Mouse (Mus musculus): ENCODE results near the gene Zfp280c.

- TF ChIP-seq MAX (IDR thresholded peaks at IDR 0.05; ENCODE audit: low read depth) (no peak), POLR2A (IDR thresholded peaks at IDR 0.05; ENCODE audit: insufficient read length, low read depth) (no peak), MYOD1 (IDR thresholded peaks at IDR 0.05; ENCODE audit: control insufficient read depth in 1 of 3, insufficient read length in 2 of 3, low read depth in 2 of 3) (no peak), POLR2AphosphoS2 (IDR thresholded peaks at IDR 0.05; ENCODE audit: insufficient read length, low read depth) (no peak), E2F4 (IDR thresholded peaks at IDR 0.05; ENCODE audit: insufficient read depth) (no peak), TCF3 (IDR thresholded peaks at IDR 0.05; ENCODE audit: insufficient read length, low read depth) (no peak), REST (IDR thresholded peaks at IDR 0.05; ENCODE audit: insufficient read depth, insufficient read length) (no peak), TCF12 (IDR thresholded peaks at IDR 0.05; ENCODE audit: insufficient read depth, poor library complexity, severe bottlenecking) (no peak), CEBPB (IDR thresholded peaks at IDR 0.05; ENCODE audit: insufficient read depth, poor library complexity, severe bottlenecking) (no peak), USF1 (IDR thresholded peaks at IDR 0.05; ENCODE audit: low read depth) (no peak), MYOG (IDR thresholded peaks at IDR 0.05; ENCODE audit: control insufficient read depth in 1 of 3, insufficient read depth in 1 of 3, insufficient read length in 2 of 3, low read depth in 2 of 3) (no peak)
Measured at GRCm38 (mm10) chrX:48521651-48522050, 72.7 kb downstream of the Zfp280c start.

Measured in myocyte (in vitro differentiated cells).